Mouse (Mus musculus) forebrain, embryonic 15.5 days (tissue): Measurements from ENCODE around the gene Ube2q1. TPM values are rescaled to one million over a fixed set of nuclear protein-coding genes. Genes with fewer than 3 reads are reported as not detected.

Experiments used
- ATAC-seq: fragments of 200-750 bp; cut with Nextera tagmentation; replicated peaks from 2 replicates; pipeline ENCODE4 v1.8.0; 2017; ENCODE audit warnings: mild to moderate bottlenecking, moderate TSS enrichment, moderate library complexity
- H3K27ac ChIP-seq: fragments of 300-500 bp; sonication (generic); replicated peaks from 2 replicates; pipeline ENCODE4 v1.5.1; 2015; ENCODE audit warnings: mild to moderate bottlenecking, inconsistent platforms
- H3K27me3 ChIP-seq: fragments of 300-500 bp; sonication (generic); 2 replicates; pipeline ENCODE4 v1.6.1; 2015; ENCODE audit warnings: inconsistent platforms
- H3K36me3 ChIP-seq: fragments of 300-500 bp; sonication (generic); 2 replicates; pipeline ENCODE4 v1.6.1; 2015; ENCODE audit warnings: mild to moderate bottlenecking, inconsistent platforms
- H3K4me1 ChIP-seq: fragments of 300-500 bp; sonication (generic); 2 replicates; pipeline ENCODE4 v1.6.1; 2015; ENCODE audit warnings: inconsistent platforms
- H3K4me2 ChIP-seq: fragments of 300-500 bp; sonication (generic); replicated peaks from 2 replicates; pipeline ENCODE4 v1.6.1; 2015; ENCODE audit warnings: mild to moderate bottlenecking, inconsistent platforms
- H3K4me3 ChIP-seq: fragments of 300-500 bp; sonication (generic); 2 replicates; pipeline ENCODE4 v1.5.1; 2015; ENCODE audit warnings: mild to moderate bottlenecking, inconsistent platforms
- H3K9ac ChIP-seq: fragments of 300-500 bp; sonication (generic); replicated peaks from 2 replicates; pipeline ENCODE4 v1.6.1; 2015; ENCODE audit warnings: mild to moderate bottlenecking, inconsistent platforms
- H3K9me3 ChIP-seq: fragments of 300-500 bp; sonication (generic); 2 replicates; pipeline ENCODE4 v1.6.1; 2016; ENCODE audit warnings: inconsistent platforms
- WGBS: fragments of 180-500 bp; shearing (Covaris S2); methylation state at CpG from one replicate; pipeline ENCODE4 v1.1.7; 2015; ENCODE audit warnings: mixed read lengths; 5-methylcytosine and 5-hydroxymethylcytosine counted together
- polyA plus RNA-seq: library from polyadenylated mRNA; unstranded; fragments of >200 nt; fragmentation: Nextera tagmentation; extraction: Ambion mirVana; gene quantifications from 2 replicates; pipeline ENCODE4 v1.2.1, GENCODE M21; 2015

The Ube2q1 gene
- polyA plus RNA-seq = 13.3 and 13.4 TPM in 2 replicates

GRCm38 (mm10) chr3:89772968-89773709 lies at the start of gene Ube2q1:
TSS of gene Ube2q1 (plus strand) at chr3:89773616.
- WGBS = under 1% methylated on average over 64 of the region's 90 CpGs
- peak; percentile 95 for ATAC-seq
- peak within 1 kb of the TSS; percentile 89 for H3K4me3 ChIP-seq

GRCm38 (mm10) chr3:89727028-89727427 lies 46.4 kb upstream of the Ube2q1 start:
- Histone ChIP-seq H3K36me3 (no peaks in the 10 kb centered on the region), H3K9me3 (no peaks in the 10 kb centered on the region), H3K9ac (no peak overlapping the region), H3K27me3 (no peaks in the 10 kb centered on the region), H3K4me2 (no peak overlapping the region), H3K27ac (no peak overlapping the region), H3K4me3 (no peak overlapping the region), H3K4me1 (peaks cover 30% of the 10 kb centered on the region)
- ATAC-seq = no peak; the same call in 1 of the 2 replicates
- 24% methylated on average over 4 of the region's 4 CpGs for WGBS

More at GRCm38 (mm10) chr3:89772968-89773709, at the start of gene Ube2q1:
- Histone ChIP-seq H3K9ac (peak within 1 kb of the TSS; percentile 96), H3K27ac (peak within 1 kb of the TSS; percentile 92), H3K4me1 (peaks cover 42% of the 10 kb centered on the region), H3K27me3 (no peaks in the 10 kb centered on the region), H3K36me3 (peaks cover 19% of the 10 kb centered on the region), H3K9me3 (no peaks in the 10 kb centered on the region), H3K4me2 (peak within 1 kb of the TSS; percentile 80)

GRCm38 (mm10) chr3:89728848-89729247 lies 44.6 kb upstream of the Ube2q1 start:
- Histone ChIP-seq H3K9me3 (no peaks in the 10 kb centered on the region), H3K4me1 (peaks cover 21% of the 10 kb centered on the region), H3K4me2 (no peak overlapping the region), H3K36me3 (no peaks in the 10 kb centered on the region), H3K27me3 (no peaks in the 10 kb centered on the region), H3K27ac (no peak overlapping the region), H3K4me3 (no peak overlapping the region), H3K9ac (no peak overlapping the region)
- ATAC-seq = no peak
- 89% methylated on average over 2 of the region's 2 CpGs for WGBS

- peak; percentile 70 for ATAC-seq
- peak overlapping the region; percentile 45 for H3K27ac ChIP-seq
Measured at GRCm38 (mm10) chr3:89730350-89731331, 42.8 kb upstream of the Ube2q1 start.

GRCm38 (mm10) chr3:89732091-89732490 lies 41.3 kb upstream of the Ube2q1 start:
- Histone ChIP-seq H3K27ac (no peak overlapping the region), H3K9ac (no peak overlapping the region), H3K27me3 (no peaks in the 10 kb centered on the region), H3K9me3 (no peaks in the 10 kb centered on the region), H3K4me2 (no peak overlapping the region), H3K4me3 (no peak overlapping the region), H3K36me3 (peaks cover 6% of the 10 kb centered on the region), H3K4me1 (peaks cover 18% of the 10 kb centered on the region)
- WGBS = 83% methylated on average over 4 of the region's 4 CpGs
- ATAC-seq = no peak

More at GRCm38 (mm10) chr3:89730350-89731331, 42.8 kb upstream of the Ube2q1 start:
- H3K9ac ChIP-seq = peak overlapping the region; percentile 40
- H3K4me1 ChIP-seq = peaks cover 18% of the 10 kb centered on the region
- WGBS = 1% methylated on average over 32 of the region's 32 CpGs
- H3K36me3 ChIP-seq = no peaks in the 10 kb centered on the region
- no peaks in the 10 kb centered on the region for H3K9me3 ChIP-seq
- H3K27me3 ChIP-seq = no peaks in the 10 kb centered on the region
- H3K4me3 ChIP-seq = peak overlapping the region; percentile 43
- H3K4me2 ChIP-seq = peak overlapping the region; percentile 56

GRCm38 (mm10) chr3:89738509-89738908 lies 34.9 kb upstream of the Ube2q1 start:
- no peak overlapping the region for H3K4me2 ChIP-seq
- no peaks in the 10 kb centered on the region for H3K9me3 ChIP-seq
- H3K36me3 ChIP-seq = peaks cover 48% of the 10 kb centered on the region
- no peak overlapping the region for H3K27ac ChIP-seq
- ATAC-seq = no peak
- H3K9ac ChIP-seq = no peak overlapping the region
- no peaks in the 10 kb centered on the region for H3K27me3 ChIP-seq
- 94% methylated on average over 6 of the region's 6 CpGs for WGBS
- H3K4me3 ChIP-seq = no peak overlapping the region
- H3K4me1 ChIP-seq = no peaks in the 10 kb centered on the region

- 26% methylated on average over 1 of the region's 1 CpGs for WGBS
- no peak for ATAC-seq
- H3K4me2 ChIP-seq = no peak overlapping the region
- no peak overlapping the region for H3K9ac ChIP-seq
- H3K9me3 ChIP-seq = no peaks in the 10 kb centered on the region
- no peak overlapping the region for H3K27ac ChIP-seq
- peaks cover 82% of the 10 kb centered on the region for H3K36me3 ChIP-seq
- H3K27me3 ChIP-seq = no peaks in the 10 kb centered on the region
- no peak overlapping the region for H3K4me3 ChIP-seq
- H3K4me1 ChIP-seq = 0 out of 2 replicates have a peak, but pooled peaks cover under 1% of the 10 kb centered on the region
Measured at GRCm38 (mm10) chr3:89752307-89752706, 21.1 kb upstream of the Ube2q1 start.

GRCm38 (mm10) chr3:89755283-89755682 lies 18.1 kb upstream of the Ube2q1 start:
- peaks cover 67% of the 10 kb centered on the region for H3K36me3 ChIP-seq
- no peak overlapping the region for H3K9ac ChIP-seq
- H3K4me2 ChIP-seq = no peak overlapping the region
- ATAC-seq = no peak
- 74% methylated on average over 6 of the region's 6 CpGs for WGBS
- H3K9me3 ChIP-seq = no peaks in the 10 kb centered on the region
- H3K4me1 ChIP-seq = peaks cover 28% of the 10 kb centered on the region
- no peak overlapping the region for H3K4me3 ChIP-seq
- no peaks in the 10 kb centered on the region for H3K27me3 ChIP-seq
- H3K27ac ChIP-seq = no peak overlapping the region

- Histone ChIP-seq H3K9ac (no peak overlapping the region), H3K9me3 (no peaks in the 10 kb centered on the region), H3K36me3 (peaks cover 68% of the 10 kb centered on the region), H3K27ac (no peak overlapping the region), H3K4me3 (no peak overlapping the region), H3K4me2 (no peak overlapping the region), H3K27me3 (no peaks in the 10 kb centered on the region), H3K4me1 (peaks cover 39% of the 10 kb centered on the region)
- ATAC-seq = no peak
- WGBS = 71% methylated on average over 2 of the region's 2 CpGs
Measured at GRCm38 (mm10) chr3:89757851-89758250, 15.6 kb upstream of the Ube2q1 start.

GRCm38 (mm10) chr3:89759786-89760185 lies 13.6 kb upstream of the Ube2q1 start:
- peak overlapping the region; percentile 10 for H3K4me3 ChIP-seq
- peak; percentile 46 for ATAC-seq

GRCm38 (mm10) chr3:89764119-89764724 lies 9.2 kb upstream of the Ube2q1 start, which contains the start of gene Chrnb2:
TSS of gene Chrnb2 (minus strand) at chr3:89764632.
- ATAC-seq = peak; percentile 77
- Histone ChIP-seq H3K36me3 (peaks cover 26% of the 10 kb centered on the region), H3K4me1 (peaks cover 41% of the 10 kb centered on the region), H3K27ac (peak within 1 kb of the TSS; percentile 81), H3K4me3 (peak within 1 kb of the TSS; percentile 64), H3K9ac (peak within 1 kb of the TSS; percentile 79), H3K4me2 (peak within 1 kb of the TSS; percentile 49), H3K9me3 (no peaks in the 10 kb centered on the region), H3K27me3 (no peaks in the 10 kb centered on the region)
- WGBS = 1% methylated on average over 36 of the region's 36 CpGs

More at GRCm38 (mm10) chr3:89759786-89760185, 13.6 kb upstream of the Ube2q1 start:
- Histone ChIP-seq H3K9ac (peak overlapping the region; percentile 13; the same call in 1 of the 2 replicates), H3K27ac (peak overlapping the region; percentile 63), H3K4me1 (peaks cover 54% of the 10 kb centered on the region), H3K4me2 (peak overlapping the region; percentile 21), H3K36me3 (peaks cover 52% of the 10 kb centered on the region), H3K9me3 (no peaks in the 10 kb centered on the region), H3K27me3 (no peaks in the 10 kb centered on the region)
- 54% methylated on average over 3 of the region's 3 CpGs for WGBS
